Mouse (Mus musculus) intestine, embryonic 14.5 days (tissue): Measurements from ENCODE around the gene 3110082J24Rik. TPM values are rescaled to one million over a fixed set of nuclear protein-coding genes. Genes with fewer than 3 reads are reported as not detected.

Experiments
- ATAC-seq: fragments of 200-750 bp; cut with Nextera tagmentation; replicated peaks from 2 replicates; pipeline ENCODE4 v1.8.0; 2017; ENCODE audit warnings: low read depth, moderate number of reproducible peaks, moderate TSS enrichment, moderate library complexity; ENCODE audit not compliant: low FRiP score, low TSS enrichment
- DNase-seq: peaks from one replicate; pipeline ENCODE4 v3.0.0-alpha.2; 2018; ENCODE audit warnings: low spot score
- H3K27ac ChIP-seq: fragments of 300-500 bp; sonication (generic); 2 replicates; pipeline ENCODE4 v1.5.1; 2014; ENCODE audit warnings: low read depth, mild to moderate bottlenecking, control low read depth
- H3K27me3 ChIP-seq: fragments of 300-500 bp; sonication (generic); replicated peaks from 2 replicates; pipeline ENCODE4 v1.6.1; 2014; ENCODE audit warnings: low read length, control low read depth; ENCODE audit not compliant: control insufficient read depth, insufficient read depth
- H3K36me3 ChIP-seq: fragments of 300-500 bp; sonication (generic); 2 replicates; pipeline ENCODE4 v1.6.1; 2014; ENCODE audit warnings: low read length, control low read depth; ENCODE audit not compliant: control insufficient read depth, insufficient read depth
- H3K4me1 ChIP-seq: fragments of 300-500 bp; sonication (generic); replicated peaks from 2 replicates; pipeline ENCODE4 v1.6.1; 2014; ENCODE audit warnings: low read length, control low read depth, mixed read lengths; ENCODE audit not compliant: control insufficient read depth, insufficient read depth
- H3K4me2 ChIP-seq: fragments of 300-500 bp; sonication (generic); 2 replicates; pipeline ENCODE4 v1.6.1; 2014; ENCODE audit warnings: low read length
- H3K4me3 ChIP-seq: fragments of 300-500 bp; sonication (generic); 2 replicates; pipeline ENCODE4 v1.5.1; 2014; ENCODE audit warnings: low read depth, low read length, control low read depth, mixed read lengths
- H3K9ac ChIP-seq: fragments of 300-500 bp; sonication (generic); 2 replicates; pipeline ENCODE4 v1.6.1; 2014; ENCODE audit warnings: mild to moderate bottlenecking, low read length
- H3K9me3 ChIP-seq: fragments of 300-500 bp; sonication (generic); 2 replicates; pipeline ENCODE4 v1.6.1; 2016; ENCODE audit warnings: low read length, control low read depth; ENCODE audit not compliant: control insufficient read depth
- WGBS: fragments of 180-500 bp; shearing (Covaris S2); extraction: QIAGEN DNeasy Blood & Tissue Kit; methylation state at CpG from one replicate; pipeline ENCODE4 v1.1.7; 2014; 5-methylcytosine and 5-hydroxymethylcytosine counted together
- polyA plus RNA-seq: library from polyadenylated mRNA; unstranded; fragments of >200 nt; fragmentation: Nextera tagmentation; extraction: Ambion mirVana; gene quantifications from 2 replicates; pipeline ENCODE4 v1.2.1, GENCODE M21; 2014

Gene 3110082J24Rik
- not detected in 2 replicates for polyA plus RNA-seq

- H3K4me3 ChIP-seq = peak within 1 kb of the TSS; percentile 47
- peak within 1 kb of the TSS; percentile 93 for H3K4me2 ChIP-seq
Measured at GRCm38 (mm10) chr5:30105668-30106300, at the start of gene 3110082J24Rik. Gene 3110082J24Rik (minus strand): TSS chr5:30106086.

DNA sequence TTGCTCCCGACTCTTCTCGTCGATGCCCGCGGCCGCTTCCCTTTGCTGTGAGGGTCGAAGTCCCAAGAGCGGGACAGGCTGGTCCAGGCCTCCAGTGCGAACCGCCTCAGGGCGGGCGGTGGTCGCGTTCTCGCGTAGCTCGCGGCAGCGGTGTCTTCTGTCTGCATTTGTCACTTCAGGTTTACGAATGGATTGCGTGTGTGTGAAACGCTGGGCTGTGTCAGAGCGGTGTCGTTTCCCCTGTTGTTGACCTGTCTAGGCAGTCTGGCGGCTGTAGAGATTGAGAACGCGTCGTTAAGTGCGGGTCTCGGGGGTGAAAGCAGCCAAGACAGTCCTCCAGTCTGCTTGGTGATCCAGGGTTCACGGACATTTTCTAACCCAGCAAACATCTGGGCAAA lies 49.5 kb upstream of the 3110082J24Rik start:
- Histone ChIP-seq H3K4me2 (peak overlapping the region; percentile 85), H3K36me3 (0 out of 2 replicates have a peak, but pooled peaks cover 3% of the 10 kb centered on the region), H3K4me1 (peaks cover 9% of the 10 kb centered on the region), H3K4me3 (peak overlapping the region; percentile 92), H3K27me3 (no peaks in the 10 kb centered on the region), H3K9me3 (no peaks in the 10 kb centered on the region), H3K27ac (peak overlapping the region; percentile 92), H3K9ac (peak overlapping the region; percentile 84)
- ATAC-seq = peak; percentile 70
- no peak for DNase-seq
- 1% methylated on average over 31 of the region's 31 CpGs for WGBS

More at GRCm38 (mm10) chr5:30105668-30106300, at the start of gene 3110082J24Rik:
- peaks cover 20% of the 10 kb centered on the region for H3K4me1 ChIP-seq
- peak within 1 kb of the TSS; percentile 39; the same call in 1 of the 2 replicates for H3K9ac ChIP-seq
- H3K36me3 ChIP-seq = no peaks in the 10 kb centered on the region
- ATAC-seq = no peak
- H3K27ac ChIP-seq = no peak within 1 kb of the TSS
- peak; percentile 54 for DNase-seq
- WGBS = 4% methylated on average over 29 of the region's 29 CpGs
- peaks cover 48% of the 10 kb centered on the region for H3K27me3 ChIP-seq
- no peaks in the 10 kb centered on the region for H3K9me3 ChIP-seq

DNA sequence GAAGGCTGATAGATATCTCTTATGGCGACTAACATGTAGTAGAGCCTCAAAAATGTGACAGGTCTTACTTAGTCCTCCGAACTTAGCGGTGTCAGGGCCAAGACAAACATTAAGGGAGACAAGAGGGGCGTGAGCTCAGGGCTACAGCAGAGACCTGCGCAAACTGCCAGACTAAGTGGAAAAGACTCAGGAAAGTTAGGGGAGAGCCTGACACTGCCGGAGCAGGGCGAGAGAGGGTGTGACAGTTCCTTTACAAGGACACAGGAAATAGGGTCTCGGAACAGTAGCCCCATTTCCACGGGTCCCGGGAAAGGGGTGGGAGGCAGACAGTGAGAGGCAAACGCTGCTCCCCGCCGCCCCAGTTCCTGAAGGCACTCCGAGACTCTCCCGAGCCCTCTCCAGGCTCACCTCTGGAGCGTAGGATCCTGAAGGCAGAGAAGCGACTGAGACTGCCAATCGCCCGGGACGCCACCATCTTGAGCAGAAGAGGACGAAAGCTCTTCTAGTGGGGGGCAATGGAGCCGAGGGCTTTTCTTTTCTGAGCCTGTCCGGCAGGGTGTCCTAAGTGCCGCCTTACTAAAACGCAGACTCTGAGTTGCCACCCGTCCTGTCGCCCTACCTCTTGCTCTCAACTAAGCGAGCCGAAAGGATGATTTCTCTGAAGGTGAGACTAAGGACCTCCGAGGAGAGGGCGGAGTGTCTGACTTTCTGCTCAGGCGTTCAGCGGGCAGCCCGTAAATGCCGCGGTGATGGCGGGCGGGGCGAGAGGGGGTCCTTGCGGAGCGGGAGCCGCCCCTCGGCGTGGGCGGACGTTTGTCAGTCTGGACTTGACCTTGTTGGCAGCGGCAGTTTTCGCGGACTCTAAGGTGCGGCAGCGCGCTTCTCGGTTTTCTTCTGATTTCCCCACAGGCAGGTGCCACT lies 48.8 kb upstream of the 3110082J24Rik start, which contains the start of the genes Hadha and Hadhb:
TSS of gene Hadha (minus strand) at position 689 of the 921 bp plus-strand sequence.
TSS of gene Hadhb (plus strand) at position 775 of the 921 bp plus-strand sequence.
- peak within 1 kb of the TSS; percentile 92 for H3K4me3 ChIP-seq
- peaks cover 9% of the 10 kb centered on the region for H3K4me1 ChIP-seq
- H3K9me3 ChIP-seq = no peaks in the 10 kb centered on the region
- no peaks in the 10 kb centered on the region for H3K27me3 ChIP-seq
- DNase-seq (peak; percentile 100), ATAC-seq (peak; percentile 86)
- H3K4me2 ChIP-seq = peak within 1 kb of the TSS; percentile 85
- peak within 1 kb of the TSS; percentile 92 for H3K27ac ChIP-seq
- H3K36me3 ChIP-seq = 0 out of 2 replicates have a peak, but pooled peaks cover 3% of the 10 kb centered on the region
- H3K9ac ChIP-seq = peak within 1 kb of the TSS; percentile 84
- WGBS = under 1% methylated on average over 53 of the region's 53 CpGs

DNA sequence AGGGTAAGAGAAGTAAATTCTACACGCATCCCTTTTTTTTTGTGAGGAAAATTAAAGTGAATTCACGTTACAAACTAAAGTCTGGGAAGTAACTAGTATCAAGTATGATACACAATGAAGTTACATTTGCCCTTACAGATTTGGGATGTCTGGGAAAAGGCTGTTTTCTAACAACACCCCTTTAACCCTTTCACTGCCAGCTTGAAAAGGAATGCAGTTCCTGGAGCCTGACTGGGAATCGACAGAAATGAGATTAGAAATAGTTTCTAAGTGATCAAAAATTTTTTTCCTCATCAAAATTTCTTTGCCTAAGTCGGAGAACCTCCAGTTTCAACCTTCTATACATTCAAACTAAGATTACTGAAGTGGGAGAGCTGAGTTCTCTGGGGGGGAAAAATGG lies 48.1 kb upstream of the 3110082J24Rik start:
- no peak overlapping the region for H3K27ac ChIP-seq
- no peak for DNase-seq

GRCm38 (mm10) chr5:30153222-30153621 lies 47.3 kb upstream of the 3110082J24Rik start:
- H3K4me1 ChIP-seq = peaks cover 9% of the 10 kb centered on the region
- H3K4me2 ChIP-seq = no peak overlapping the region
- H3K4me3 ChIP-seq = no peak overlapping the region
- no peak overlapping the region for H3K9ac ChIP-seq
- no peaks in the 10 kb centered on the region for H3K27me3 ChIP-seq
- no peaks in the 10 kb centered on the region for H3K36me3 ChIP-seq
- no peak for DNase-seq
- no peaks in the 10 kb centered on the region for H3K9me3 ChIP-seq
- ATAC-seq = no peak
- WGBS = 85% methylated on average over 2 of the region's 2 CpGs
- H3K27ac ChIP-seq = no peak overlapping the region

More for the DNA sequence above, 48.1 kb upstream of the 3110082J24Rik start:
- H3K36me3 ChIP-seq = 0 out of 2 replicates have a peak, but pooled peaks cover 3% of the 10 kb centered on the region
- H3K9me3 ChIP-seq = no peaks in the 10 kb centered on the region
- ATAC-seq = no peak
- no peaks in the 10 kb centered on the region for H3K27me3 ChIP-seq
- 19% methylated on average over 4 of the region's 4 CpGs for WGBS
- H3K4me2 ChIP-seq = peak overlapping the region; percentile 85
- peaks cover 9% of the 10 kb centered on the region for H3K4me1 ChIP-seq
- H3K9ac ChIP-seq = peak overlapping the region; percentile 84
- peak overlapping the region; percentile 92 for H3K4me3 ChIP-seq

- DNase-seq = no peak
- Histone ChIP-seq H3K9me3 (no peaks in the 10 kb centered on the region), H3K4me3 (no peak overlapping the region), H3K4me2 (no peak overlapping the region), H3K27me3 (no peaks in the 10 kb centered on the region), H3K9ac (no peak overlapping the region), H3K4me1 (peaks cover 9% of the 10 kb centered on the region), H3K36me3 (peaks cover under 1% of the 10 kb centered on the region; the same call in 1 of the 2 replicates), H3K27ac (no peak overlapping the region)
- 78% methylated on average over 1 of the region's 1 CpGs for WGBS
- ATAC-seq = no peak
Measured at GRCm38 (mm10) chr5:30152413-30152812, 46.5 kb upstream of the 3110082J24Rik start.

DNA sequence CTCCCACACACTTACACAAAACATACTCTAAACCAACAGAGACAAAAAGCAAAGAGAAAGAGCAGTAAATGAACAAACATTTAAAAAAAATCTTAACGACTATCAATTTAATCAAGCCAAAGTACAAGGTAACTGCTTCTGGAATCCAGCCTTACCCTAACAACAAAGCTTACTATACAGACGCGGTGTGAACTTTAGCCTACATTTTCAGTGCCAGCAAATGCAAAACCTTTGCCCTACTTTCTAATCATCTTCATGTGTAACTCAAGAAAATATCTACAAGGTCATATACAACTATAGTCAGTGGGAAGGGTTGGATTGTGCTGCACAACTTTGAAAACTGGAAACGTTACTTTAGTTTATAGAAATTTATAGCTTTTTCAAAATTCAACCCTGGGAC lies 46.1 kb upstream of the 3110082J24Rik start:
- H3K36me3 ChIP-seq = peaks cover 4% of the 10 kb centered on the region
- 67% methylated on average over 4 of the region's 4 CpGs for WGBS
- no peaks in the 10 kb centered on the region for H3K9me3 ChIP-seq
- peaks cover 9% of the 10 kb centered on the region for H3K4me1 ChIP-seq
- DNase-seq = no peak
- H3K27me3 ChIP-seq = no peaks in the 10 kb centered on the region
- no peak overlapping the region for H3K4me2 ChIP-seq
- no peak overlapping the region for H3K9ac ChIP-seq
- no peak for ATAC-seq
- no peak overlapping the region for H3K27ac ChIP-seq
- no peak overlapping the region for H3K4me3 ChIP-seq

DNA sequence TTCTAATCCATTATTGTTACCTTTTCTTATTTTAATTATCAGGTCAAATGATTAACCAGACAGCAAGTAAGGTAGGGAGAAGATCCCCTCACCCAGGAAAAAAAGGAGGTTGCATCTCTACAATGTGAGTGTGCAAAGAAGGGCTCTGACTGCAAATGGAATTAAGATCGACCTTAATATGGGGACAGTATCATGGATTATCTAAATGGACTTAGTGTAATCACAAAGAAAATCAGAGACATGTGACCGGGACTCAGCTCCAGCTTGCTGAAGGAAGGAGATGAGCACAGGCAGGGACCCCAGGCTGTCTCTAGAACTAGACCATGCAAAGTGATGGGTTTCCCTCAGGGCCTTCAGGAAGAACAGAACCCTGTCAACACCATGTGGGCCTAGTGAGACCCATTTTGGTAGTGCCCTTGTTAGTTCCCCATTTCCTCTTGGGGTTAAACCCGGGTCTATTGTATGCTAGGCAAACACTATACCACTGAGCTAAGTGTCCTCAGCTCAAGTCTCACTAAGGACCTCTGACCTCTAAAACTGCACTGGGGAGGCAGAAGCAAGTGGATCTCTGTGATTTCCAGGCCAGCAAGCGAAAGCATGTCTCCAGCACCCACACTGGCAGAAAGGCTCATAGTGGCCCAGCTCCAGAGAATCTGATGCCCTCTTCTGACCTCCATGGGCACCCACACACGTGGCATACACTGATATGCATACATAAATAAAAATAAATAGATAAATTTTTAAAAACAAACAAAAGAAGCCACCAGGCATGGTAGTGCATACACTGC lies 42.4 kb upstream of the 3110082J24Rik start:
- Histone ChIP-seq H3K9ac (no peak overlapping the region), H3K4me2 (no peak overlapping the region), H3K4me3 (no peak overlapping the region), H3K4me1 (no peaks in the 10 kb centered on the region), H3K36me3 (peaks cover 39% of the 10 kb centered on the region), H3K9me3 (no peaks in the 10 kb centered on the region), H3K27me3 (no peaks in the 10 kb centered on the region), H3K27ac (no peak overlapping the region)
- 82% methylated on average over 5 of the region's 5 CpGs for WGBS
- DNase-seq (no peak), ATAC-seq (no peak)
